Mouse (Mus musculus): ENCODE results near the gene Mboat1. TPM values are rescaled to one million over a fixed set of nuclear protein-coding genes. Genes with fewer than 3 reads are reported as not detected.

The Mboat1 gene
- total RNA-seq, 2 experiments from 2014 or later: 2.9 to 5.3 TPM

GRCm38 (mm10) chr13:30174586-30174985 is 38.3 kb downstream of the Mboat1 start:
- intact Hi-C loops (cut with DNase I; ENCODE audit: low total_unique reads): no loop called here
- DNase-seq: no peak

GRCm38 (mm10) chr13:30177356-30177755 is 41.1 kb downstream of the Mboat1 start:
- no peak for DNase-seq
- intact Hi-C loops (cut with DNase I; ENCODE audit: low total_unique reads): no loop called here

GRCm38 (mm10) chr13:30185549-30185948 is 49.3 kb downstream of the Mboat1 start:
- intact Hi-C loops (cut with DNase I; ENCODE audit: low total_unique reads): no loop called here
- no peak for DNase-seq

GRCm38 (mm10) chr13:30185959-30186358 is 49.7 kb downstream of the Mboat1 start:
- DNase-seq: no peak
- intact Hi-C loops (cut with DNase I; ENCODE audit: low total_unique reads): no loop called here

GRCm38 (mm10) chr13:30186456-30186855 is 50.2 kb downstream of the Mboat1 start:
- intact Hi-C loops (cut with DNase I; ENCODE audit: low total_unique reads): no loop called here
- DNase-seq: peak; percentile 12

- no peak for DNase-seq
- intact Hi-C loops (cut with DNase I; ENCODE audit: low total_unique reads): no loop called here
These were observed 55.9 kb downstream of the Mboat1 start for GRCm38 (mm10) chr13:30192031-30192716.

GRCm38 (mm10) chr13:30193363-30193762 is 57.1 kb downstream of the Mboat1 start:
- intact Hi-C loops (cut with DNase I; ENCODE audit: low total_unique reads): no loop called here
- no peak for DNase-seq

GRCm38 (mm10) chr13:30194834-30195233 is 58.5 kb downstream of the Mboat1 start:
- intact Hi-C loops (cut with DNase I; ENCODE audit: low total_unique reads): no loop called here
- DNase-seq: no peak

GRCm38 (mm10) chr13:30196661-30197060 is 60.4 kb downstream of the Mboat1 start:
- intact Hi-C loops (cut with DNase I; ENCODE audit: low total_unique reads): no loop called here
- DNase-seq: no peak

GRCm38 (mm10) chr13:30198101-30198570 is 61.8 kb downstream of the Mboat1 start:
- no peak for DNase-seq
- intact Hi-C loops (cut with DNase I; ENCODE audit: low total_unique reads): no loop called here

- intact Hi-C loops (cut with DNase I; ENCODE audit: low total_unique reads): no loop called here
- no peak for DNase-seq
These were observed 63.5 kb downstream of the Mboat1 start for GRCm38 (mm10) chr13:30199821-30200220.

GRCm38 (mm10) chr13:30200737-30201136 is 64.4 kb downstream of the Mboat1 start:
- intact Hi-C loops (cut with DNase I; ENCODE audit: low total_unique reads): no loop called here

GRCm38 (mm10) chr13:30203018-30203417 is 66.7 kb downstream of the Mboat1 start:
- intact Hi-C loops (cut with DNase I; ENCODE audit: low total_unique reads): no loop called here
- no peak for DNase-seq

More at GRCm38 (mm10) chr13:30200737-30201136, 64.4 kb downstream of the Mboat1 start:
- no peak for DNase-seq

- intact Hi-C loops (cut with DNase I; ENCODE audit: low total_unique reads): no loop called here
- DNase-seq: no peak
These were observed 71.9 kb downstream of the Mboat1 start for GRCm38 (mm10) chr13:30208176-30208575.

- DNase-seq: no peak
- intact Hi-C loops (cut with DNase I; ENCODE audit: low total_unique reads): no loop called here
These were observed 77.0 kb downstream of the Mboat1 start for GRCm38 (mm10) chr13:30213276-30213675.

- no peak for DNase-seq
- intact Hi-C loops (cut with DNase I; ENCODE audit: low total_unique reads): no loop called here
These were observed 81.5 kb downstream of the Mboat1 start for GRCm38 (mm10) chr13:30217588-30218371.

- no peak for DNase-seq
- intact Hi-C loops (cut with DNase I; ENCODE audit: low total_unique reads): no loop called here
These were observed 83.3 kb downstream of the Mboat1 start for GRCm38 (mm10) chr13:30219597-30219996.

GRCm38 (mm10) chr13:30221316-30221715 is 85.0 kb downstream of the Mboat1 start:
- no peak for DNase-seq
- intact Hi-C loops (cut with DNase I; ENCODE audit: low total_unique reads): no loop called here

GRCm38 (mm10) chr13:30224114-30224513 is 87.8 kb downstream of the Mboat1 start:
- intact Hi-C loops (cut with DNase I; ENCODE audit: low total_unique reads): no loop called here
- no peak for DNase-seq

- DNase-seq: no peak
- intact Hi-C loops (cut with DNase I; ENCODE audit: low total_unique reads): no loop called here
These were observed 88.4 kb downstream of the Mboat1 start for GRCm38 (mm10) chr13:30224659-30225058.

- DNase-seq: no peak
- intact Hi-C loops (cut with DNase I; ENCODE audit: low total_unique reads): no loop called here
These were observed 92.5 kb downstream of the Mboat1 start for GRCm38 (mm10) chr13:30228762-30229161.

Measured in gastrocnemius, postnatal 14 days (tissue).